Mouse (Mus musculus) forebrain, embryonic 13.5 days (tissue): ENCODE measurements around the gene Kcnk10. TPM values are rescaled to one million over a fixed set of nuclear protein-coding genes. Genes with fewer than 3 reads are reported as not detected.

Experiments
- ATAC-seq: fragments of 200-750 bp; cut with Nextera tagmentation; 2 replicates; pipeline ENCODE4 v1.8.0; 2017
- H3K27ac ChIP-seq: fragments of 300-500 bp; sonication (generic); 2 replicates; pipeline ENCODE4 v1.5.1; 2015; ENCODE audit warnings: inconsistent platforms, mild to moderate bottlenecking, moderate library complexity
- H3K27me3 ChIP-seq: fragments of 300-500 bp; sonication (generic); 2 replicates; pipeline ENCODE4 v1.6.1; 2015; ENCODE audit warnings: mild to moderate bottlenecking, inconsistent platforms
- H3K36me3 ChIP-seq: fragments of 300-500 bp; sonication (generic); 2 replicates; pipeline ENCODE4 v1.6.1; 2015; ENCODE audit warnings: mild to moderate bottlenecking, inconsistent platforms; ENCODE audit not compliant: poor library complexity, severe bottlenecking
- H3K4me1 ChIP-seq: fragments of 300-500 bp; sonication (generic); 2 replicates; pipeline ENCODE4 v1.6.1; 2015; ENCODE audit warnings: inconsistent platforms
- H3K4me2 ChIP-seq: fragments of 300-500 bp; sonication (generic); 2 replicates; pipeline ENCODE4 v1.6.1; 2015; ENCODE audit warnings: inconsistent platforms, mild to moderate bottlenecking, moderate library complexity
- H3K4me3 ChIP-seq: fragments of 300-500 bp; sonication (generic); 2 replicates; pipeline ENCODE4 v1.5.1; 2015; ENCODE audit warnings: mild to moderate bottlenecking, inconsistent platforms
- H3K9ac ChIP-seq: fragments of 300-500 bp; sonication (generic); 2 replicates; pipeline ENCODE4 v1.6.1; 2015; ENCODE audit warnings: mild to moderate bottlenecking, inconsistent platforms
- H3K9me3 ChIP-seq: fragments of 300-500 bp; sonication (generic); replicated peaks from 2 replicates; pipeline ENCODE4 v1.6.1; 2016; ENCODE audit warnings: inconsistent platforms
- WGBS: fragments of 180-500 bp; shearing (Covaris S2); methylation state at CpG from one replicate; pipeline ENCODE4 v1.1.7; 2015; 5-methylcytosine and 5-hydroxymethylcytosine counted together
- polyA plus RNA-seq: library from polyadenylated mRNA; unstranded; fragments of >200 nt; fragmentation: Nextera tagmentation; extraction: Ambion mirVana; gene quantifications from 2 replicates; pipeline ENCODE4 v1.2.1, GENCODE M21; 2015

The Kcnk10 gene
- polyA plus RNA-seq, 1 experiment from 2014 or later, result 50.9 TPM

DNA sequence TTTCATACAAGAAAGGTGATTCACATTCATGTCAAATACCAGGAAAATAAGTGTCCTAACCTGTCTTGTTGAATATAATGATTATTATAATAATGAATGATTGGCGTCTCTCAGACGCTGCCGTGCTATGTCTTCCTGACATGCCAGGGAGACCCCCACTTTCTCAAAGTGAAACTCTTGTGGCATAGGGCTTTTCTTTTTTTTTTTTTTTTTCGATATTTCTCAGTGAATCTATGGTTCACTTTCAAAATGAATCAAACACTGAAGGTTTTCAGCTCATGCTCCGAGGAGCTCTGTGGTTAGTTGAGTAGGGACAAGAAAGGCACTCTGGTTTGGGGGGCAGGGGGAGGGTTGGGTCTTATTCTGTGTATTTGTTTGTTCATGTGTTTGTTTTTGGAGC lies 22.8 kb upstream of the Kcnk10 start:
- no peak for ATAC-seq
- H3K27ac ChIP-seq, result no peak overlapping the region

DNA sequence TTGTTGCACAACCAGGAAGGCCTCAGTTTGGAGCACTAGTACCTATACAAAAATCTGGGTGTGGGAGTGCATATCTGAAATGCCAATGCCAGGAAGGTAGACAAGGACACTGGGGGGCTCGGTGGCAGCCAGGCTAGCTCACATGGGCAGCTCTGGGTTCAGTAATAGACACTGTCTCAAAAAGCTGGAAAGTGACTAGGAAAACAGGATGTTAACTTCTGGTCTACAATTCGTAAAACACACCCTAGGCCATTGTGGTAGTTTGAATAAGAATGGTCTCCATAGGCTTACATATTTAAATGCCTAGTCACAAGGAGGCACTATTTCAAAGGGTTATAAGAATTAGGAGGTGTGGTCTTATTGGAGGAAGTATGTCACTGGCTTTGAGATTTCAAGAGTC lies 12.9 kb upstream of the Kcnk10 start:
- H3K4me2 ChIP-seq, result no peak overlapping the region
- H3K36me3 ChIP-seq, result no peaks in the 10 kb centered on the region
- 88% methylated on average over 2 of the region's 2 CpGs for WGBS
- no peaks in the 10 kb centered on the region for H3K27me3 ChIP-seq
- ATAC-seq, result no peak
- H3K4me3 ChIP-seq, result no peak overlapping the region
- H3K9ac ChIP-seq, result no peak overlapping the region
- peaks cover 7% of the 10 kb centered on the region for H3K9me3 ChIP-seq
- H3K27ac ChIP-seq, result no peak overlapping the region
- H3K4me1 ChIP-seq, result 0 out of 2 replicates have a peak, but pooled peaks cover 4% of the 10 kb centered on the region

More for the DNA sequence above, 22.8 kb upstream of the Kcnk10 start:
- Histone ChIP-seq H3K4me3 (no peak overlapping the region), H3K4me2 (no peak overlapping the region), H3K36me3 (no peaks in the 10 kb centered on the region), H3K9ac (no peak overlapping the region), H3K27me3 (no peaks in the 10 kb centered on the region), H3K4me1 (0 out of 2 replicates have a peak, but pooled peaks cover 3% of the 10 kb centered on the region), H3K9me3 (peaks cover 10% of the 10 kb centered on the region; the same call in 1 of the 2 replicates)
- 94% methylated on average over 5 of the region's 5 CpGs for WGBS

DNA sequence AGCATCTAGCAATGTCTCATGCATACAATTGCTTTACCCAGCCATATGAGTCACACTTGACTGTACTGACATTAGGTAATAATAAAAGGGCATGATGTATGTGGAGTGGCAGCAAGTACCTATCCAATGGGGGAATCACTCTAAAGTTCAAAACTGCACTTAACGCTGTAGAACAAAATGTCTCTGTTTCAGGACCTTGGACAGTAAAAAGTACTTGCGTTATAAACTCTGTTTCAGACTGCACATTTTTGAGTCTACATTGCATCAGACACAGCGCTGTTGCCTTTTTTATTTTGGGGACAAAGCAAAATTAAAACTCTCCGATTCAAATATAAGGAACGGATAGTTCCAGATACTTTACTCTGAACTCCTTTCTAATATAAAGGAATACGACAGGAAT lies 10.5 kb upstream of the Kcnk10 start:
- Histone ChIP-seq H3K36me3 (no peaks in the 10 kb centered on the region), H3K9me3 (peaks cover 7% of the 10 kb centered on the region), H3K4me2 (no peak overlapping the region), H3K27me3 (no peaks in the 10 kb centered on the region), H3K9ac (no peak overlapping the region), H3K4me3 (no peak overlapping the region), H3K4me1 (0 out of 2 replicates have a peak, but pooled peaks cover 4% of the 10 kb centered on the region), H3K27ac (no peak overlapping the region)
- 79% methylated on average over 6 of the region's 6 CpGs for whole genome bisulfite sequencing
- ATAC-seq, result no peak

DNA sequence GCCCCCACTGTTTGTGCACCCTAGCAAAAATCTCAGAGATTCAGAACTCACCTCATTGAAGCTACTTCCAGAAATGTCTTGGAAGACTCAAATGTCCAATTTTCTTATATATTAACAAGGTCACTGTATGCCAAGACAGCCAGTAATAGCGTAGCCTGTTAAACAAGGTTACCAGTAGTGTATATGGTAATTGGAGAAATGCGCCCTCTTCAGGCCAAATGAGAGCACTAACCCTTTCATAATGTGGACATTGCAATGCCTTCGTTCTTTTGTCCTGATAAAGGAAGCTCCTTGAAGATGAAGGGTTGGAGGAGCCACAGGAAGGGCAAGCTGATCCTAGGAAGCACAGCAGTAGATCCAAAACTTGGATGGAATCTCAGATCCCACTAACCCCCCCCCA lies 7.2 kb upstream of the Kcnk10 start:
- Histone ChIP-seq H3K27me3 (no peaks in the 10 kb centered on the region), H3K4me2 (no peak overlapping the region), H3K4me1 (0 out of 2 replicates have a peak, but pooled peaks cover 4% of the 10 kb centered on the region), H3K4me3 (no peak overlapping the region), H3K9ac (no peak overlapping the region), H3K9me3 (no peaks in the 10 kb centered on the region), H3K36me3 (no peaks in the 10 kb centered on the region), H3K27ac (no peak overlapping the region)
- whole genome bisulfite sequencing, result 37% methylated on average over 3 of the region's 3 CpGs
- ATAC-seq, result no peak

DNA sequence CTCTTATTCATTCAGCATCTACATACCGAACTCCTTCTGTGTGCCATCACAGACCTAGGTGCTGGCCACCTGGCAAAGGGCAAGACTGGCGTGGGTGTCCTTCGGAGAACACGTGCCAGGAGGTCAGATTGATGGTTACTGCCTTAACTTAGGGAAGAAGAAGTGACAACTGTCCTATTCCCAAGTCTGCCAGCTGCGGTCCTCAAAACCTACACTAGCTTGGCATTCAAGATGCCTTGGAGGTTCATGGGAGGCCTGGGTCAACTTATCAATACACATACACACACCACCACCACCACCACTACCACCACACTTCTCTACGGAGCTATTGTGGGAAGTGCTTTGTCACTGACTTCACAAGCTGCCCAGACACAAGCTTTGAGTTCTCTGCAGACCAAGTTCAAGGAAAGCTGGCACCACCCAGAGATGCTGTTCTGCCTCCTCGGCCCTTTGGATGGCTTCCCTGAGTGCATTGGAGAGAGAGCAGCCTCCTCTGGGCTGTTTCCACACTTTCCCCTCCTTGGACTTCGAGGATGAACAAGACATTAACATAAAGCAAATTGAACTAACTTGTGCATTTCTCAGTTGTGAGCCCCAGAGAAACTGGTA lies 2.1 kb downstream of the Kcnk10 start:
- H3K9ac ChIP-seq, result peak overlapping the region; percentile 84

DNA sequence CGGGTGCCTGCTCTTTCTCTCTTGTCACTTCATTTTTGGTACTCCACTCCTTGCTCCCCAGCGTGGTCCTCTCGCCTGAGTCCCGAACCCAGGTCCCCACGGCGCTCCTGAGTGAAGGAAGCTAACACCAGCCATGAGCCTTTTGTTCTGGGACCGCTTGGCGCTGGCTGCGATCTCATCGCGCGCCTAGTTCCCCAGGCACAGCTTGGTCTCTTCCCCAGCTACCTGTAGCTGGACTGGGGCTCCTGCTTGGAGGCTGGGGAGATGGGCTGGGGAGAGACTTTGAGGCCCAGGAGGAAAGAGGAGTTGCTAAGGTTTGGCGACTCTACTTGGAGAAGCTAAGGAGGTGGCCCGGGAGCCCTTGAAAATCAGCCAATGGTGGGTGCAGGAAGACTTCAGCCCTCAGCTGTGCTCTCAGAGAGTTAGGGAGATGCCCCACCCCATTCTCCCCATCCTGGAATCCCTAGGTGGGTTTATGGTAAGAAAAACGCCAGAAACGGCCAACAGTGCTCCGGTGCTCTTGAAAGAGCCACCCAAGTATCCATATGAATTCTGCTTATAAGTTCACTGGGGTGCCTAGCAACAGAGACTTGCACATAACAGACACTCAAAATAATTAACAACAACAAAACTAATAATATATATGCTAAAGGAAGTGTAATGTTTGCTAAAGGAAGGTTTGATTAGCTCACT lies 2.8 kb downstream of the Kcnk10 start:
- H3K4me1 ChIP-seq, result peaks cover 69% of the 10 kb centered on the region
- no peaks in the 10 kb centered on the region for H3K9me3 ChIP-seq
- WGBS, result 7% methylated on average over 17 of the region's 17 CpGs
- peak overlapping the region; percentile 97 for H3K27ac ChIP-seq
- peak overlapping the region; percentile 84 for H3K9ac ChIP-seq
- peak; percentile 13; the same call in 1 of the 2 replicates for ATAC-seq
- H3K4me3 ChIP-seq, result peak overlapping the region; percentile 73
- H3K4me2 ChIP-seq, result peak overlapping the region; percentile 89
- no peaks in the 10 kb centered on the region for H3K36me3 ChIP-seq
- H3K27me3 ChIP-seq, result no peaks in the 10 kb centered on the region

More for the DNA sequence above, 2.1 kb downstream of the Kcnk10 start:
- 61% methylated on average over 8 of the region's 8 CpGs for WGBS
- Histone ChIP-seq H3K27me3 (no peaks in the 10 kb centered on the region), H3K4me3 (peak overlapping the region; percentile 73), H3K4me1 (peaks cover 62% of the 10 kb centered on the region), H3K36me3 (no peaks in the 10 kb centered on the region), H3K27ac (peak overlapping the region; percentile 4; the same call in 1 of the 2 replicates), H3K9me3 (no peaks in the 10 kb centered on the region), H3K4me2 (peak overlapping the region; percentile 89)
- ATAC-seq, result no peak

DNA sequence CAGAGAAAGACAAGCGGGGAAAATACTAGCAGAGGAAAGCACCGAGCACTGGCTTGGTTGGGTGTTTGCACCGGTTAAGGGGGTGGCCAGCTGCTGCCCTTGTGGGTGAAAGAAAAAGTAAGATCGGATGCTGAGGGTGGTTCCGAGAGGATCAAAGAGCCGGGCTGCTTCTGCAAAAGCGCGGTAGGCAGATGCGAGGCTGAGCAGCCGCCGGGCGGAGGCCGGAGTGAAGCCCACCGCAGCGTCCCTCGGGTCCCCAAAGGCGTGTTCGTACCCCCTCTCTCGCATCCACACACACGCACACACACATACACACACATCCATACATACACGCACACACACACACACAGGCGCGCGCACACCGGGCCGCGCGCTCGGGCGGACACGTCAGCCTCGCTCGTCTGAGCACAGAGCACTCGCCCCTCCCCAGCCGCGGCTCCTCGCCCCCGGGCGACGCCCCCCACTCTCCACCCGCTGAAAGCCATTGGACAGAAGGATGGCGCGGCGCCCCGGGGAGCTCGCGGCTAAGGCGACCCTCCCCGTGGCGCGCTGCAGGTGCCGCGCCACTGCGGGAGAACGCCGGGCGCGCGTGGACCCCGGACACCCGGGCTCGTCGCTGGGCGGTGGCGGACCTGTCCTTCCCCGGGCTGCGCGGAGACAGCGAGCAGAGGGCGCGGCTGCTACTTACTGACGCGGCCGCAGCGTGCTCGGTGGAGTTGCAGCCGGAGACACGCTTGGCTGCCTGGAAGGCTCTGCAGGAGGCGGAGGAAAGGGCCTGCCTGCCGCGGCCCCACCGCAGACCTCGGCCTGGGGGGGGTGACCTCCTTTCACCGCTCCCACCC lies 3.5 kb downstream of the Kcnk10 start:
- peak overlapping the region; percentile 97 for H3K27ac ChIP-seq
- no peaks in the 10 kb centered on the region for H3K36me3 ChIP-seq
- H3K4me1 ChIP-seq, result peaks cover 77% of the 10 kb centered on the region
- under 1% methylated on average over 80 of the region's 84 CpGs for WGBS
- H3K9ac ChIP-seq, result peak overlapping the region; percentile 84
- peak overlapping the region; percentile 73 for H3K4me3 ChIP-seq
- no peaks in the 10 kb centered on the region for H3K9me3 ChIP-seq
- peak overlapping the region; percentile 89 for H3K4me2 ChIP-seq
- no peaks in the 10 kb centered on the region for H3K27me3 ChIP-seq
- peak; percentile 92 for ATAC-seq

DNA sequence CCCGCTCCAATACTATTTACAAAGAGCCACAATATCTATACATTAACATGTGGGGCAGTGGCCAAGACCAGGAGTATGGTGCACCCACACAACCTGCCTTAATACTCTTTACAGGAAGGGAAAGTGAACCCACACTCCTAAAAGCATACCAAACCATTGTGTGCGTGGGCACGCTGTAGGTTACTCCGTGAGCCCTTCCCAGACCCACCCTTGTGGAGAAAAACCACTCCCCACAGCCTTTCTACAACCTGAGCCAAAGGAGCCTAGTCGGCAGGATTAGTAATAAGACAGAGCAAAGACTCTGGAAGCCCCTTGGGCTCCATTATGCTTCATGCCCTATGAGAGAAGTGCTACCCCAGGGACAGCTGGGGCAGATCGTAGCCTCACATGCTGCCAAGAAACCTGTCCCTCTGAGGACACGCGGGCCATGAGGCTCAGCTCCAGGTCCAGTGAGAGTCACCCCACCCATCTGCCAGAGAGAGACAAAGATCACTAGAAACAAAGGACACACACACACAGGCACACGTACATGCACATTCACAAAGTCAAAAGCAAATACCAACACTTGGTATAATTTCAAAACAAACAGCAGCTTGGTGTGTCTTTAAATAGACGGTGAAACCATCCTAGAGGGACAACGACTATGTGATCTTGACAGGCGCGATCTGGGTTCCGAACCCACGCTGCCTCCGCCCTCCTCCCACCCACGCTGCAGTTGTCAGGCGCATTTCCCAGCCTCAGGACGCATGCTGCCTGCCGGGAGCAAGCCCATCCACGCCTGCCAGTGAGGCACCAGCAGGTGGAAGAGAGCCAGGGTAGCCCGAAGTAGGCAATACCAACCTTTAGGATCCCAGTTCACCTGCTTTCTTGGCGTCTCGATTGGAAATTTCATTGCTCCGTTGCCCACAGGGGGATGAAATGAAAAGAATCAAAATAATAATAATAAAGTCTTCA lies 4.5 kb downstream of the Kcnk10 start:
- Histone ChIP-seq H3K4me3 (peak overlapping the region; percentile 73), H3K4me2 (peak overlapping the region; percentile 89), H3K9ac (peak overlapping the region; percentile 84), H3K36me3 (no peaks in the 10 kb centered on the region), H3K27me3 (no peaks in the 10 kb centered on the region), H3K4me1 (peaks cover 83% of the 10 kb centered on the region), H3K9me3 (no peaks in the 10 kb centered on the region), H3K27ac (peak overlapping the region; percentile 97)
- WGBS, result 4% methylated on average over 25 of the region's 25 CpGs
- ATAC-seq, result peak; percentile 46

DNA sequence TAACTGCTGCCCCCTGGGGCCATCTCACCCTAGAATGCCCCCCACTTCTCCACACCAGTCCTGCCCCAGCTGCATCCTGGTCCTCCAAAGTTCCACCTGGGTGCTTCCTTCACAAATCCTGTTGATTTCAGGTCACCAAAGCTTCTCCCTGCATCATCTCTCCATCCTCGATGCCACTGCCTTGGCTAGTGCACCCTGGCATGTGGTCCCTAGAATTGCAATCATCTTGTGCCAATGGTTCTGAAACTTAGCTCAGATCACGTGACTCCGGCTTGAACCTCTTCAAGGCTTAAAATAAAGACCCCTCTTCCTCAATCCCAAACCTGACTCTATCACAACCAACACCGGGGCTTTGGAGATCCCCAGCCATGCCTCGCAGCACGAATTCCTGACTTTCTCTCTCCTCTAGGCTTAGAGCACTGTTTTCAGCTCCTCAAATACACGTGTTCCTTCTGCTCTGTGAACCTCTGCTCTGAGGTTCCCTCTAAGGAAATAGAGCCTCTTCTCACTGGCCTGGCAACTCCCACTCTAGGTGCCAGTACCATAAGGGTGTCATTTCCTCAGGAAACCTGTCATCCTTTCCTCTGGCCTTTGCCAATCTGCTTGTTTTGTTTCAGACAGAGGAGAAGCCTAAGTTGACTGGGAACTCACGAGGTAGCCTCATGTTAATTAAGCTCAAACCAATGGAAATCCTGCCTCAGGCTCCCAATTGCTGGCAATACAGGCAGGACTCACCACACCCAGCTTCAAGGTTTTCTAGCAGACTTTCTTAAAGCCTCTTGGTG lies 6.0 kb downstream of the Kcnk10 start:
- 44% methylated on average over 8 of the region's 8 CpGs for whole genome bisulfite sequencing

DNA sequence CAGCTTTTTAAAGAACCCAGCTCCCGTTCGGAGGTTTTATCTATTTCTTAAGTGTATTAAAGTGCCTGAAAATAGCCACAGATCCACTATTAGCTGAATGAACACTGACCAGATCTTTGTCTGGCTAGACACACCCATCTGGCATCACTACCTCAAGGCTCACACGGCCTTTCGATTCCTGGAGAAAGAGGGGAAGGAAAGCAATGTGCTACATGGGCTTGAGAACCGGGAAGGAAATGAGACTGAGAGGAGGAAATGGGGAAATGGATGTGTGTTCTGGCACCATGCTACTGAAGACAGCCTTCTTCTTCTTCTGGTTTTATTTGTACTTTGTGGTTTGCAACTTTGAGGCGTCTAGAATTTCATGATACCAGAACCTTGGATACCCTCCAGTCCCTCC lies 8.7 kb downstream of the Kcnk10 start:
- H3K27me3 ChIP-seq, result no peaks in the 10 kb centered on the region
- peaks cover 90% of the 10 kb centered on the region for H3K4me1 ChIP-seq
- 85% methylated on average over 6 of the region's 6 CpGs for WGBS
- no peaks in the 10 kb centered on the region for H3K9me3 ChIP-seq
- ATAC-seq, result no peak
- no peaks in the 10 kb centered on the region for H3K36me3 ChIP-seq
- H3K4me2 ChIP-seq, result peak overlapping the region; percentile 89; the same call in 1 of the 2 replicates
- no peak overlapping the region for H3K4me3 ChIP-seq
- H3K27ac ChIP-seq, result peak overlapping the region; percentile 41; the same call in 1 of the 2 replicates
- H3K9ac ChIP-seq, result no peak overlapping the region

More for the DNA sequence above, 6.0 kb downstream of the Kcnk10 start:
- Histone ChIP-seq H3K4me2 (peak overlapping the region; percentile 89), H3K9ac (peak overlapping the region; percentile 84), H3K4me3 (peak overlapping the region; percentile 73), H3K27ac (peak overlapping the region; percentile 97), H3K4me1 (peaks cover 83% of the 10 kb centered on the region), H3K9me3 (no peaks in the 10 kb centered on the region), H3K27me3 (no peaks in the 10 kb centered on the region), H3K36me3 (no peaks in the 10 kb centered on the region)
- no peak for ATAC-seq
